24 mouse cellular contexts compared by ENCODE assay signal in genomic region chr8:108912998-108913397, GRCm38 (mm10).
A peak's percentile ranks its signal among the peaks of the same experiment; 100 is the strongest.
DNase-seq lines count a peak whose midpoint lies in the region; ATAC-seq lines count a peak whose summit lies in the region.
"Had no signal": no experiment of that assay in that cellular context is flagged by ENCODE, and none has a peak within 500 bp of the region (broad histone marks: within the 10 kb centered on the region; RNA-seq: fewer than 3 reads in every experiment).

No protein-coding gene starts in this region.

- H3K9ac ChIP-seq in liver, embryonic 12.5 days = no peak overlapping the region
- H3K9ac ChIP-seq in liver, embryonic 15.5 days = no peak overlapping the region
- no peak overlapping the region for H3K9ac ChIP-seq in forebrain, embryonic 13.5 days
- H3K9ac ChIP-seq: embryonic facial prominence, embryonic 12.5 days; embryonic facial prominence, embryonic 15.5 days; forebrain, embryonic 15.5 days; hindbrain, embryonic 12.5 days; hindbrain, embryonic 15.5 days had no signal

- peaks cover 5% of the 10 kb centered on the region; the same call in 1 of the 2 replicates for H3K36me3 ChIP-seq in liver, embryonic 12.5 days
- peaks cover 28% of the 10 kb centered on the region for H3K36me3 ChIP-seq in limb, embryonic 10.5 days
- H3K36me3 ChIP-seq in liver, embryonic 15.5 days (replicated peaks) = no peaks in the 10 kb centered on the region
- H3K36me3 ChIP-seq in forebrain, embryonic 13.5 days (ENCODE audit: poor library complexity, severe bottlenecking) = peaks cover 6% of the 10 kb centered on the region
- H3K36me3 ChIP-seq: embryonic facial prominence, embryonic 15.5 days; forebrain, embryonic 15.5 days; G1E had no signal

- no peak for ATAC-seq in liver, embryonic 12.5 days
- ATAC-seq in liver, embryonic 15.5 days (ENCODE audit: insufficient read depth) = no peak
- ATAC-seq in forebrain, embryonic 13.5 days = no peak
- ATAC-seq: forebrain, embryonic 15.5 days; Patski had no signal

- no peaks in the 10 kb centered on the region for H3K9me3 ChIP-seq in liver, embryonic 12.5 days (replicated peaks)
- H3K9me3 ChIP-seq in limb, embryonic 10.5 days (replicated peaks) = no peaks in the 10 kb centered on the region
- no peaks in the 10 kb centered on the region for H3K9me3 ChIP-seq in liver, embryonic 15.5 days (replicated peaks)
- no peaks in the 10 kb centered on the region for H3K9me3 ChIP-seq in forebrain, embryonic 13.5 days (replicated peaks)
- H3K9me3 ChIP-seq: embryonic facial prominence, embryonic 12.5 days; embryonic facial prominence, embryonic 15.5 days; forebrain, embryonic 15.5 days; hindbrain, embryonic 12.5 days; hindbrain, embryonic 15.5 days had no signal

- no peaks in the 10 kb centered on the region for H3K27me3 ChIP-seq in liver, embryonic 12.5 days (replicated peaks)
- H3K27me3 ChIP-seq in limb, embryonic 10.5 days (ENCODE audit: low read depth, poor library complexity, severe bottlenecking) = no peaks in the 10 kb centered on the region
- H3K27me3 ChIP-seq in liver, embryonic 15.5 days = no peaks in the 10 kb centered on the region
- no peaks in the 10 kb centered on the region for H3K27me3 ChIP-seq in forebrain, embryonic 13.5 days
- H3K27me3 ChIP-seq: CH12.LX; embryonic facial prominence, embryonic 12.5 days; embryonic facial prominence, embryonic 15.5 days; forebrain, embryonic 15.5 days; hindbrain, embryonic 12.5 days; hindbrain, embryonic 15.5 days; Patski had no signal

- no peak overlapping the region for H3K4me2 ChIP-seq in liver, embryonic 12.5 days
- H3K4me2 ChIP-seq in liver, embryonic 15.5 days = no peak overlapping the region
- no peak overlapping the region for H3K4me2 ChIP-seq in forebrain, embryonic 13.5 days
- H3K4me2 ChIP-seq: embryonic facial prominence, embryonic 12.5 days; embryonic facial prominence, embryonic 15.5 days; forebrain, embryonic 15.5 days; heart, embryonic 11.5 days; hindbrain, embryonic 12.5 days; hindbrain, embryonic 15.5 days had no signal

- DNase-seq in liver = no peak
- DNase-seq in limb, embryonic 10.5 days (ENCODE audit: low spot score) = no peak
- DNase-seq in yolk sac, embryonic 10.5 days (ENCODE audit: low spot score) = peak; percentile 50
- DNase-seq in gastrocnemius, adult 18-20 months (ENCODE audit: low spot score) = no peak
- DNase-seq: adrenal gland, postnatal 10 days; adrenal gland, postnatal 36 days; B cell, adult 2 months; cerebellum, adult 18-20 months; cerebellum, adult 9-10 months; cerebellum, postnatal 14 days; gastrocnemius, postnatal 14 days; heart, adult 11 months had no signal

- WGBS in liver, embryonic 12.5 days (ENCODE audit: insufficient replicate concordance) = 74% methylated on average over 7 of the region's 7 CpGs
- 92% methylated on average over 7 of the region's 7 CpGs for WGBS in limb, embryonic 10.5 days
- 85% methylated on average over 7 of the region's 7 CpGs for WGBS in liver, embryonic 15.5 days (ENCODE audit: insufficient replicate concordance)
- 86% methylated on average over 7 of the region's 7 CpGs for WGBS in forebrain, embryonic 13.5 days

- H3K4me3 ChIP-seq in liver, embryonic 12.5 days = no peak overlapping the region
- H3K4me3 ChIP-seq in limb, embryonic 10.5 days = no peak overlapping the region
- H3K4me3 ChIP-seq in liver, embryonic 15.5 days (replicated peaks) = no peak overlapping the region
- no peak overlapping the region for H3K4me3 ChIP-seq in forebrain, embryonic 13.5 days
- H3K4me3 ChIP-seq: embryonic facial prominence, embryonic 12.5 days; embryonic facial prominence, embryonic 15.5 days; forebrain, embryonic 15.5 days; hindbrain, embryonic 12.5 days; hindbrain, embryonic 15.5 days had no signal

- H3K4me1 ChIP-seq in liver, embryonic 12.5 days = peaks cover 16% of the 10 kb centered on the region; the same call in 1 of the 2 replicates
- peaks cover 31% of the 10 kb centered on the region for H3K4me1 ChIP-seq in limb, embryonic 10.5 days
- peaks cover 14% of the 10 kb centered on the region for H3K4me1 ChIP-seq in liver, embryonic 15.5 days (replicated peaks)
- peaks cover 20% of the 10 kb centered on the region for H3K4me1 ChIP-seq in forebrain, embryonic 13.5 days

- H3K27ac ChIP-seq in liver, embryonic 12.5 days = peak overlapping the region; percentile 20; the same call in 1 of the 2 replicates
- 0 out of 2 replicates have a peak overlapping the region, but pooled peaks have one; percentile 19 for H3K27ac ChIP-seq in limb, embryonic 10.5 days
- H3K27ac ChIP-seq in liver, embryonic 15.5 days (replicated peaks) = 0 out of 2 replicates have a peak overlapping the region, but pooled peaks have one; percentile 33
- H3K27ac ChIP-seq in forebrain, embryonic 13.5 days = no peak overlapping the region
- H3K27ac ChIP-seq: embryonic facial prominence, embryonic 12.5 days; embryonic facial prominence, embryonic 15.5 days; forebrain, embryonic 15.5 days; hindbrain, embryonic 12.5 days; hindbrain, embryonic 15.5 days had no signal
